Mouse (Mus musculus): ENCODE data around the gene Prdm16. TPM values are rescaled to one million over a fixed set of nuclear protein-coding genes. Genes with fewer than 3 reads are reported as not detected.

Gene Prdm16
- polyA plus RNA-seq, 1 experiment from 2014 or later = 41.5 TPM

DNA sequence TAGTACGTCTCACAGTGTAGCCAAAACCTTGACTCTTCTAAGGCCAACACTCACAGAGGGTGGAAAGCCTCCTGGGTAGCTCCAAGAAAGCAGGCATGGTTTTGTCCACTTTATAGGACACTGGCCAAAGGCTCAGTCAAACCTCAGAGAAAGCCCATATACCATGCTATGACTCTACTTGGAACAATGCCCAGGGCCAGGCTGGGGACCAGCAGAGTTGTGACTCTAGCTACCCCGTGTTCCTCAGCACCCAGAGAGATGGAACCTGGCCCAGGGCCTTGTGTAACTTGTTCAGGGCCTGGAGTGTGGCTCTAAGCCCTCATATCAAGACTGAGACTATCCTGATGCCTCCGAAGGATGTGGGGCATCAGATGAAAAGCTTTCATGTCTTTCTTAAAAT lies 178.9 kb downstream of the Prdm16 start:
- 0 out of 2 replicates have a peak, but pooled peaks cover under 1% of the 10 kb centered on the region for H3K4me1 ChIP-seq
- H3K36me3 ChIP-seq = no peaks in the 10 kb centered on the region
- no peak overlapping the region for H3K27ac ChIP-seq
- H3K4me2 ChIP-seq (replicated peaks) = no peak overlapping the region
- 0 out of 2 replicates have a peak, but pooled peaks cover 6% of the 10 kb centered on the region for H3K27me3 ChIP-seq
- ATAC-seq (ENCODE audit: insufficient number of reproducible peaks, insufficient read depth, low FRiP score, low TSS enrichment) = no peak
- H3K9ac ChIP-seq = no peak overlapping the region
- 86% methylated on average over 3 of the region's 3 CpGs for WGBS
- no peak overlapping the region for H3K4me3 ChIP-seq
- no peaks in the 10 kb centered on the region for H3K9me3 ChIP-seq

DNA sequence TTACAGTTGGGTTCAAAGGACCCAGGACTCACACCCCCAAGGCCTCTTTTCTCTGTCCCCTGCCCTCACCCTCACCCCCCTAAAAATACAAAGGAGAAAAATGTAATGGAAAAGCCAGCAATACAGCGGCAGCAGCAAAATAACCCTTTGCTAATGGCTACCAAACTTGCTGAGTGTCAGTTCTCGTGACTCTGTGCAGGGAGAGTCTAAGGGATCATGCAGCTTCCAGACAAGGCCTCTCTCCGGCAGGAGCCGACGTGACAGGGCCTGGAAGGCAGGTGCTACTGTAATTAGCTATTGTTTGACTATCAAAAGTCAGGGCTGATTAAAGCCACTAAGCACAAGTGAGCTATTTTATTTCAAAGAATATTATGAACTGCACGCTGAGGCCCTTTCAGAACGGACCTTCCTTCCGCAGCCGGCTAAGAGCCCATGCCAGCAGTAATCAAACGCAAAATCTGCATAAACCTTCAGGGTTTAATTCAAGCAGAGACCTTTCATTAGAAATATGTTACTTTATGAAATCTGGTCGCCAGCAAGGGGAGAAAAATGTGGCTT lies 180.3 kb downstream of the Prdm16 start:
- no peak for ATAC-seq (ENCODE audit: insufficient number of reproducible peaks, insufficient read depth, low FRiP score, low TSS enrichment)
- 46% methylated on average over 11 of the region's 11 CpGs for WGBS
- no peak overlapping the region for H3K4me2 ChIP-seq (replicated peaks)
- no peak overlapping the region for H3K9ac ChIP-seq
- no peak overlapping the region for H3K4me3 ChIP-seq
- no peaks in the 10 kb centered on the region for H3K27me3 ChIP-seq
- no peak overlapping the region for H3K27ac ChIP-seq
- 0 out of 2 replicates have a peak, but pooled peaks cover 8% of the 10 kb centered on the region for H3K4me1 ChIP-seq
- H3K9me3 ChIP-seq = no peaks in the 10 kb centered on the region
- H3K36me3 ChIP-seq = no peaks in the 10 kb centered on the region

DNA sequence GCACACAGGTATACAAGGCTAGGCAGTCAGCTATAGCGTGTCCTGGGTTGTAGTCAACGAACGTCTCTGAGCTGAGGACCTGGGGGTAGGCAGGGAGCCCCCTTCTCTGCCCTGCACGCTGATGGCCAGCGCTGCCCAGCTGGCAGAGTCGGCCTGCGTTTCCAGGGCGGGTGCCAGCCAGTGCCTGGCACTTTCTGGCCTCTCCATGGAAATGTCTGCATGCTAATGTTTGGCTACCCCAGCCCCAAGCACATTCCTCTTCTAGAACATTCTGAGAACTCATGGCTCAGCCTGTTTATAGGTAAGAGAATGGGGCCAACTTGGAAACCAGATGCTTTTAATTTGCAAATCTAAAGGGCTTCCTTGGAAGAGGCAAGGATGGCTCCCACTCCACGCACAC lies 186.2 kb downstream of the Prdm16 start:
- 86% methylated on average over 9 of the region's 9 CpGs for WGBS

DNA sequence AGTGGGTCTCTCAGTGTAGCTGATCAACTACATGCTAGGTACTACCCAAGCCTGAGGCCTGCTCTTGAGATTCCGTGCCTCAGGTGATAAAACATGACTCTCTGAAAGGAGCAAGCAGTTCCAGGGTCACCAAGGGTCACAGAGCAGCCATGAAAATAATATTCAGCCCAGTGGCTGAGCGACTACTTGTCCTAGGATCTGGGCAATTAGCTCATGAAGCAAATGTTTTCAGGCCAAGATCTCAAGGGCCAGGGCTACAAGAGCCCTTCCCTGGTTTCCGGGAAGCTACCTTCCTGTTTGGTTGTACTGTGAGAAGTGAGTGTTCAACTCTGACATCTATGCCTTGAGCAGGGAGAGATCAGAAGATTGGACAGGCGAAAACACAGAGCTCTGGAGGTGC lies 186.6 kb downstream of the Prdm16 start:
- Histone ChIP-seq H3K9me3 (no peaks in the 10 kb centered on the region), H3K4me3 (no peak overlapping the region), H3K4me2 (replicated peaks) (no peak overlapping the region), H3K27ac (no peak overlapping the region), H3K4me1 (peaks cover 28% of the 10 kb centered on the region; the same call in 1 of the 2 replicates), H3K9ac (no peak overlapping the region), H3K36me3 (no peaks in the 10 kb centered on the region), H3K27me3 (peaks cover 3% of the 10 kb centered on the region; the same call in 1 of the 2 replicates)
- ATAC-seq (ENCODE audit: insufficient number of reproducible peaks, insufficient read depth, low FRiP score, low TSS enrichment) = no peak
- WGBS = 60% methylated on average over 4 of the region's 4 CpGs

More for the DNA sequence above, 186.2 kb downstream of the Prdm16 start:
- peaks cover 28% of the 10 kb centered on the region; the same call in 1 of the 2 replicates for H3K4me1 ChIP-seq
- no peak overlapping the region for H3K27ac ChIP-seq
- H3K4me3 ChIP-seq = no peak overlapping the region
- peaks cover 3% of the 10 kb centered on the region; the same call in 1 of the 2 replicates for H3K27me3 ChIP-seq
- H3K4me2 ChIP-seq (replicated peaks) = no peak overlapping the region
- H3K9me3 ChIP-seq = no peaks in the 10 kb centered on the region
- 0 out of 2 replicates have a peak, but pooled peaks have one; percentile 18 for ATAC-seq (ENCODE audit: insufficient number of reproducible peaks, insufficient read depth, low FRiP score, low TSS enrichment)
- no peak overlapping the region for H3K9ac ChIP-seq
- H3K36me3 ChIP-seq = no peaks in the 10 kb centered on the region

DNA sequence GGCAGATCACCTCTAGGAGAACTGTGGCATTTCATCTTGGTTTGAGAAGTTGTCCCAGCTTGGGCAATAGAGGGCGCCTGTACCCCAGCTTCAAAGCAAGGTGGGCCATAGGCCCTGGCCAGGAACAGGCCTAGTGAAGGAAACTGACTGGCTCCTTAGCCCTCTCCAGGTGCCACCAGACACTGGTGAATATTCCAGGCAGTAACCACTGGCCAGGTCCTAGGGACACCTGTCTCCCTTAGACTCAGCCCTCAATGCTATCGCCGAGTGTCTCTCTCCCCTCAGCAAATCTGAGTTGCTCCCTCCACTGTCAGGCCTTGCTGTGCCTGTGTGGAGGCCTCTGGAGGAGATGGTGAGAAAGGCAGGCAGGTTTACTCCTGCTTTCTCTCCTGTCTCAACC lies 187.3 kb downstream of the Prdm16 start:
- Histone ChIP-seq H3K9ac (no peak overlapping the region), H3K27me3 (peaks cover 3% of the 10 kb centered on the region; the same call in 1 of the 2 replicates), H3K9me3 (no peaks in the 10 kb centered on the region), H3K4me3 (no peak overlapping the region), H3K4me2 (replicated peaks) (no peak overlapping the region), H3K27ac (no peak overlapping the region), H3K36me3 (no peaks in the 10 kb centered on the region), H3K4me1 (peaks cover 34% of the 10 kb centered on the region; the same call in 1 of the 2 replicates)
- 7% methylated on average over 3 of the region's 3 CpGs for whole genome bisulfite sequencing
- ATAC-seq (ENCODE audit: insufficient number of reproducible peaks, insufficient read depth, low FRiP score, low TSS enrichment) = no peak

DNA sequence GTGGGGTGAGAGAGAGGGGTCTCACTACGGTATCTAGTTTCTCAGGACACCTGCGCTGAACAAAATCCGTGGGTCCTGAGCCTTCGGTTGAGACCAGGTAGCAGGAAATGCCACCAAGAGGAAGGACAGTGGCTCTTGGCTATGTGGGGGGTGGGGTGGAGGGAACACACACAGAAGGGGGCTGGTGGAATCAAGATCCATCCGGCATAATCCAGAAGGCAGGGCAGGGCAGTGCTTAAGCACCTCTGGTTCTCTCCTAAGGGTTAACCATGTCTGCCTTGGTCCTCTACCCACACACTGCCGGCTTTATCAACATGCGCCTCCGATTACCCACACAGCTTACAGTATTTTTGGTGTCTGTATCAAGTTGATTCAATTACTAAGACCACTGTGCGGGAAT lies 191.0 kb downstream of the Prdm16 start:
- H3K4me1 ChIP-seq = peaks cover 44% of the 10 kb centered on the region; the same call in 1 of the 2 replicates
- peaks cover 7% of the 10 kb centered on the region; the same call in 1 of the 2 replicates for H3K27me3 ChIP-seq
- ATAC-seq (ENCODE audit: insufficient number of reproducible peaks, insufficient read depth, low FRiP score, low TSS enrichment) = no peak
- H3K9ac ChIP-seq = no peak overlapping the region
- WGBS = 63% methylated on average over 9 of the region's 9 CpGs
- no peak overlapping the region for H3K27ac ChIP-seq
- no peaks in the 10 kb centered on the region for H3K9me3 ChIP-seq
- H3K36me3 ChIP-seq = no peaks in the 10 kb centered on the region
- no peak overlapping the region for H3K4me3 ChIP-seq
- no peak overlapping the region for H3K4me2 ChIP-seq (replicated peaks)

DNA sequence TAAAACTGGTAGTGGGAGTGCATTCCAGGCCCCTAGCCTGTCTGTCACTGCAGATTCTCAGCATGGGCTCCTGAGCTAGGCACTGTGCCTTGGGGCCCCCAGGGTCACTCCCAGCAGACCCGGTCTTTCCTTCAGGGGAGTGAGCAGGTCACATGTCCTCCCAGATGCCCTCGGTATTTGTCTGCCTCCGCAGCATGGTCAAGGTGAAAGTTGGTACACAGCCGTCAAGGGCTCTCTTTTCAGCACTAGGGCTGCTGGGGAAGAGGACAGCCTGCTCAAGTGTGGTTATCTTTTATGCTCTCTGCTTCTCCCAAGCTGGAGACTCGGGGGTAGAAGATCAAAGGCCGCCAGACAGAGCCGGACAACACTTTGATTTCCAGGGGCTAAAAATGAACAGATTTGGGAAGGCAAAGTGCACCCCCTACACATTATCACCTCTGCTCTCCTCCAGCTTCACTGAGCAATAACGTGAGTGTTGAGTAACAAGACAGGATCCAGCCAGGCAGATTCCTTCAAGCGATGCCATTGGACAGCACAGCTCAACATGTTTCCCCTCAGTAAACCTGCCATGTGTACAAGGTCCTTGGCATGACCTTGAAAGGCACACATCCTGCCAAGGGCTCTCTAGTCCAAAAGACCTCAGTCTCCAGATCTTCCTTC lies 193.9 kb downstream of the Prdm16 start:
- H3K9ac ChIP-seq = no peak overlapping the region
- H3K4me1 ChIP-seq = peaks cover 52% of the 10 kb centered on the region
- no peak overlapping the region for H3K27ac ChIP-seq
- no peak for ATAC-seq (ENCODE audit: insufficient number of reproducible peaks, insufficient read depth, low FRiP score, low TSS enrichment)
- H3K4me2 ChIP-seq (replicated peaks) = no peak overlapping the region
- H3K4me3 ChIP-seq = no peak overlapping the region
- no peaks in the 10 kb centered on the region for H3K36me3 ChIP-seq
- H3K9me3 ChIP-seq = no peaks in the 10 kb centered on the region
- 0 out of 2 replicates have a peak, but pooled peaks cover 4% of the 10 kb centered on the region for H3K27me3 ChIP-seq
- WGBS = 41% methylated on average over 9 of the region's 9 CpGs

DNA sequence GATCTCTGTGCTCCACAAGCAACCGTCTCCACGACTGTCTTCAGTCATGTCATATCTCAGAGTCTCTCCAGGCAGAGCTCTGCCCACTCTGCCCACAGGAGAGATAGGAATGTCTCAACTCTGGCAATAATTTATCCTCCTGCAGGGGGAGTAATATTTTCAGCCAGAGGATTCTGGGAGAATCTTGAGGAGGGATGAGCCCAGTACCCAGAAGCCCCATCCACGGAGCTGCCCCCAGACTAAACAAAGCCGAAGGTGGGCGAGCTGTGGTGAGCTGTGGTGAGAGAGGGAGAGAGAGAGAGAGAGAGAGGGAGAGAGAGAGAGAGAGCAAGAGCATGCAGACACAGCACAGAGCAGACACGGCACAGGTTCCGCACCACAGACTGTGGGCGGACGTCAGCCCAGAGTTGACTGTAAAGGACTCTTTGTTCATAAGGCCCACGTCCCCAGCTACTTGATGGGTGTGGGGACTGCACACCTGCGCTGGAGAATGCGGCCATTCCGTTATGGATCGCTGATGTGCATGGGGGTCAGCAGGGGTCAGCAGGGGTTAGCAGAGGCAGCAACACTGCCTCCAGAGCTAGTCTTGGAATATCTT lies 197.1 kb downstream of the Prdm16 start:
- 65% methylated on average over 14 of the region's 14 CpGs for WGBS
- no peaks in the 10 kb centered on the region for H3K36me3 ChIP-seq
- H3K4me3 ChIP-seq = no peak overlapping the region
- peaks cover 32% of the 10 kb centered on the region for H3K4me1 ChIP-seq
- H3K9me3 ChIP-seq = no peaks in the 10 kb centered on the region
- H3K9ac ChIP-seq = no peak overlapping the region
- no peak for ATAC-seq (ENCODE audit: insufficient number of reproducible peaks, insufficient read depth, low FRiP score, low TSS enrichment)
- H3K27ac ChIP-seq = no peak overlapping the region
- H3K27me3 ChIP-seq = 0 out of 2 replicates have a peak, but pooled peaks cover 4% of the 10 kb centered on the region
- no peak overlapping the region for H3K4me2 ChIP-seq (replicated peaks)

DNA sequence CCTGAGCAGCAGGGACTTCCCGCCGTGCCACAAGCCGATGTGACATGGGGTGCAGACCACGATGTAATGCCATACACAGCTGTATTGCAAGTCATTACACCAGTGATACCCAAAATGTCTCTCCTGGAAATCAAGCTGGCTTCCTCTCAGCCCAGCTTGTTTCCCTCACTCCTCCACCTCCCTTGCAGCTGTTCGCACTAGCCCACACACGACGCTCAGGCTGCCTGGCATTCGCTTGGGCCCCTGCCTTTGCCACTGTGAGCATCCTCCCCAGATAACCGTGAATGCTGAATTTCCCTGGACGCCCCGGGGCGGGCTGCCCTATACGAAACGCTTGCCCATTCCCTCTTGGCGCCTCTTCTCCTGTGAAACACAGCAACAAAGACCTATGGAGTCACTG lies 198.1 kb downstream of the Prdm16 start:
- 67% methylated on average over 15 of the region's 15 CpGs for WGBS
- no peak overlapping the region for H3K27ac ChIP-seq
- ATAC-seq (ENCODE audit: insufficient number of reproducible peaks, insufficient read depth, low FRiP score, low TSS enrichment) = no peak

DNA sequence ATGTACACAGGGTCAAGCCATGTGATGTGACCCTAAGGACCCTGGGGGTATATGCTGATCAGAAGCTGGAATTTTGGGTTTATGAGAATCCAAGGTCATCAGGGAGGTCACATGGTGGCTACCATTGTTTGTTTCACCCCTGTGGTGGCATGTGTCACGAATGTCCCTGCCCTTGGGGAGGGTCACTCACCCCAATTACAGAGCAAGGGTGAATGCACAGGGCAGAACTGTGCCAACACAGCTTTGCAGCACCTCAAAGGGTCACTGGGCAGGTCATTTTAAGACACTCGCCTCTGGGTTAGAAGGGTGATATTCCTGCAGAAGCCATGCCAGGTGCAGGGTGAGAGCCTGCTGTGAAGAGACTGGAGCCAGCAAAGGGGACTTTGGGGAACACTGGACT lies 206.9 kb downstream of the Prdm16 start:
- no peaks in the 10 kb centered on the region for H3K36me3 ChIP-seq
- 41% methylated on average over 2 of the region's 2 CpGs for WGBS

More for the DNA sequence above, 198.1 kb downstream of the Prdm16 start:
- H3K9me3 ChIP-seq = no peaks in the 10 kb centered on the region
- no peak overlapping the region for H3K4me3 ChIP-seq
- H3K36me3 ChIP-seq = no peaks in the 10 kb centered on the region
- peaks cover 24% of the 10 kb centered on the region for H3K4me1 ChIP-seq
- H3K4me2 ChIP-seq (replicated peaks) = no peak overlapping the region
- no peak overlapping the region for H3K9ac ChIP-seq
- H3K27me3 ChIP-seq = no peaks in the 10 kb centered on the region

DNA sequence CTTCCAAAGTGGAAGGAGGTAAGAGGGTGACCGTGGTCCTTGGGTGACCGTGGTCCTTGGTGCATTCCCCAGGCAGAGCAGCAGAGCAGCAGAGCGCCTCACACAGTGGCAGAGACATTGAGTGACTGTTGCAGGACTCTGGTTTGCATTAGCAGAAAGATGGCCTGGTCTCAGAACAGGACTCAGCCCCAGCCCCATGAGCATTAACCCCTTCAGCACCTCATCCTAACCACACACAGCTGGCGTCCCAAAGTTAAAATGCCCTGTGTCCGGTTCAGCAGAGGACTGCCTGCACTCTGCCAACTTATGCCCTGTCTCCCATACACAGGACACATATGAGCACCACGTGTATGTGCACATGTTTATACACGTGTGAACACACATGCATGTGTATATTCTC lies 209.8 kb downstream of the Prdm16 start:
- ATAC-seq (ENCODE audit: insufficient number of reproducible peaks, insufficient read depth, low FRiP score, low TSS enrichment) = no peak
- no peaks in the 10 kb centered on the region for H3K36me3 ChIP-seq
- H3K9me3 ChIP-seq = no peaks in the 10 kb centered on the region
- peaks cover 55% of the 10 kb centered on the region for H3K4me1 ChIP-seq
- 42% methylated on average over 7 of the region's 7 CpGs for WGBS
- no peak overlapping the region for H3K4me2 ChIP-seq (replicated peaks)
- H3K27ac ChIP-seq = no peak overlapping the region
- no peaks in the 10 kb centered on the region; the same call in 1 of the 2 replicates for H3K27me3 ChIP-seq
- no peak overlapping the region for H3K4me3 ChIP-seq
- H3K9ac ChIP-seq = no peak overlapping the region

More for the DNA sequence above, 206.9 kb downstream of the Prdm16 start:
- H3K4me1 ChIP-seq = peaks cover 29% of the 10 kb centered on the region
- H3K9ac ChIP-seq = no peak overlapping the region
- H3K4me3 ChIP-seq = no peak overlapping the region
- no peak overlapping the region for H3K27ac ChIP-seq
- no peak overlapping the region for H3K4me2 ChIP-seq (replicated peaks)
- no peaks in the 10 kb centered on the region; the same call in 1 of the 2 replicates for H3K27me3 ChIP-seq
- no peak for ATAC-seq (ENCODE audit: insufficient number of reproducible peaks, insufficient read depth, low FRiP score, low TSS enrichment)
- H3K9me3 ChIP-seq = no peaks in the 10 kb centered on the region

DNA sequence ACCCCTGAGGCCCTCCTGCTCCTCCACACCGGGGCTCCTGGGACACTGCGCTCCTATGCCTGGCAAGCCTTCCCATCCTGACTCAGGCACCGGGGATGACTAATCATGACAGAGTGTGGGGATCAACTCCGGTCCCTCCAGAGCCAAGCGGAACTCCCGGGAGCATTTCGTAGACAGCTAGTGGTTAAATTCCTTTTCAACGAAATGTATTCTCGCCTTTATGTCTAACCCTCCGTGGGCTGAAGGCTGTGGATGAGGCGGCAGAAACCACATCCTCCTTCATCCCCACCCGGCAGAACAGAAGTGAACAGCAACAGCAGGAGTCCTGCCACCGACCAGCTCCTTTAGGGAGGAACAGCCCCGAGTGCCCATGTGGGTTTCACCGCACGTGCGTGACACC lies 211.4 kb downstream of the Prdm16 start:
- H3K36me3 ChIP-seq = no peaks in the 10 kb centered on the region
- no peak overlapping the region for H3K4me3 ChIP-seq
- no peak overlapping the region for H3K9ac ChIP-seq
- WGBS = 63% methylated on average over 17 of the region's 17 CpGs
- H3K27ac ChIP-seq = 0 out of 2 replicates have a peak overlapping the region, but pooled peaks have one; percentile 30
- no peaks in the 10 kb centered on the region; the same call in 1 of the 2 replicates for H3K27me3 ChIP-seq
- no peak overlapping the region for H3K4me2 ChIP-seq (replicated peaks)
- H3K4me1 ChIP-seq = peaks cover 65% of the 10 kb centered on the region
- no peak for ATAC-seq (ENCODE audit: insufficient number of reproducible peaks, insufficient read depth, low FRiP score, low TSS enrichment)
- no peaks in the 10 kb centered on the region for H3K9me3 ChIP-seq
